Mouse (Mus musculus) stomach, postnatal 0 days (tissue): ENCODE measurements around the gene Dbil5. TPM values are rescaled to one million over a fixed set of nuclear protein-coding genes. Genes with fewer than 3 reads are reported as not detected.

ENCODE experiments used
- ATAC-seq: fragments of 200-750 bp; cut with Nextera tagmentation; 2 replicates; pipeline ENCODE4 v1.8.0; 2017; ENCODE audit not compliant: low FRiP score, low TSS enrichment
- DNase-seq: peaks from one replicate; pipeline ENCODE4 v3.0.0-alpha.2; 2016; ENCODE audit warnings: low spot score
- H3K27ac ChIP-seq: fragments of 300-500 bp; sonication (generic); replicated peaks from 2 replicates; pipeline ENCODE4 v1.5.1; 2014; ENCODE audit warnings: mild to moderate bottlenecking, control low read depth
- H3K27me3 ChIP-seq: fragments of 300-500 bp; sonication (generic); 2 replicates; pipeline ENCODE4 v1.6.1; 2014; ENCODE audit warnings: low read length; ENCODE audit not compliant: control insufficient read depth, insufficient read depth
- H3K36me3 ChIP-seq: fragments of 300-500 bp; sonication (generic); 2 replicates; pipeline ENCODE4 v1.6.1; 2014; ENCODE audit warnings: low read length, mixed read lengths; ENCODE audit not compliant: control insufficient read depth, insufficient read depth
- H3K4me1 ChIP-seq: fragments of 300-500 bp; sonication (generic); replicated peaks from 2 replicates; pipeline ENCODE4 v1.6.1; 2014; ENCODE audit warnings: antibody characterized with exemption; ENCODE audit not compliant: control insufficient read depth, insufficient read depth
- H3K4me2 ChIP-seq: fragments of 300-500 bp; sonication (generic); replicated peaks from 2 replicates; pipeline ENCODE4 v1.6.1; 2014; ENCODE audit warnings: low read depth, mild to moderate bottlenecking, control low read depth, moderate library complexity
- H3K4me3 ChIP-seq: fragments of 300-500 bp; sonication (generic); 2 replicates; pipeline ENCODE4 v1.5.1; 2014; ENCODE audit warnings: low read depth, low read length, control low read depth
- H3K9ac ChIP-seq: fragments of 300-500 bp; sonication (generic); 2 replicates; pipeline ENCODE4 v1.6.1; 2014; ENCODE audit warnings: mild to moderate bottlenecking, low read length, control low read depth, mixed read lengths
- H3K9me3 ChIP-seq: fragments of 300-500 bp; sonication (generic); 2 replicates; pipeline ENCODE4 v1.6.1; 2016; ENCODE audit warnings: low read length; ENCODE audit not compliant: control insufficient read depth
- CTCF ChIP-seq: IDR thresholded peaks from 2 replicates; pipeline ENCODE4 v1.5.1; 2016; ENCODE audit warnings: antibody characterized with exemption, low read depth, mild to moderate bottlenecking, moderate library complexity
- EP300 ChIP-seq: optimal IDR thresholded peaks from 2 replicates; pipeline ENCODE3; 2016; ENCODE audit warnings: antibody characterized with exemption
- WGBS: fragments of 180-500 bp; shearing (Covaris S2); extraction: QIAGEN DNeasy Blood & Tissue Kit; methylation state at CpG from one replicate; pipeline ENCODE4 v1.1.7; 2014; 5-methylcytosine and 5-hydroxymethylcytosine counted together
- polyA plus RNA-seq: library from polyadenylated mRNA; unstranded; fragments of >200 nt; fragmentation: Nextera tagmentation; extraction: Ambion mirVana; gene quantifications from 2 replicates; pipeline ENCODE4 v1.2.1, GENCODE M21; 2015

Dbil5 gene
- polyA plus RNA-seq, 1 experiment from 2014 or later, result 4.0 TPM

DNA sequence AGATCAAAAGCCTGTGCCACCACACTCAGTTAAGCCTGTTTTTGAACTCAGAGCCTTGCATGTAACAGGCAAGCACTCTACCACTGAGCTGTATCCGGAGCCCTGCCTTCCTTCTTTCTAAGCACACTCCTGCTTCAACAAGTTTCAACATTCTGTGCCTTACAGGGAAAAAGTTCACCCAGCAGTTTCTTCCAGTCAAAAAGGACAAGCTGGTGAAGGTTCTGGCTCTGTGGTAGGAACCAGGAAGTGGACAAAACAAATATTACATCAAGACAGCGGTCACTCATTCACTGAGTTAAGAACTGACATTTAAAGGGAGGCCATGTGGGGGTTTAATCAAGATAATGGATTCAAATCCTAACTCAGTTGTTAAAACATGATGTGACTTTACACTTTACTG, 2.4 kb upstream of the Dbil5 start:
- H3K4me3 ChIP-seq, result no peak overlapping the region
- H3K4me2 ChIP-seq, result no peak overlapping the region
- H3K27me3 ChIP-seq, result no peaks in the 10 kb centered on the region
- no peak overlapping the region for H3K9ac ChIP-seq
- peak overlapping the region; percentile 25; the same call in 1 of the 2 replicates for H3K27ac ChIP-seq
- ATAC-seq (no peak), DNase-seq (no peak)
- WGBS, result 50% methylated on average over 2 of the region's 2 CpGs
- no peaks in the 10 kb centered on the region; the same call in 1 of the 2 replicates for H3K4me1 ChIP-seq
- TF ChIP-seq EP300 (peak; percentile 54), CTCF (no peak)
- H3K36me3 ChIP-seq, result no peaks in the 10 kb centered on the region; the same call in 1 of the 2 replicates
- no peaks in the 10 kb centered on the region for H3K9me3 ChIP-seq

DNA sequence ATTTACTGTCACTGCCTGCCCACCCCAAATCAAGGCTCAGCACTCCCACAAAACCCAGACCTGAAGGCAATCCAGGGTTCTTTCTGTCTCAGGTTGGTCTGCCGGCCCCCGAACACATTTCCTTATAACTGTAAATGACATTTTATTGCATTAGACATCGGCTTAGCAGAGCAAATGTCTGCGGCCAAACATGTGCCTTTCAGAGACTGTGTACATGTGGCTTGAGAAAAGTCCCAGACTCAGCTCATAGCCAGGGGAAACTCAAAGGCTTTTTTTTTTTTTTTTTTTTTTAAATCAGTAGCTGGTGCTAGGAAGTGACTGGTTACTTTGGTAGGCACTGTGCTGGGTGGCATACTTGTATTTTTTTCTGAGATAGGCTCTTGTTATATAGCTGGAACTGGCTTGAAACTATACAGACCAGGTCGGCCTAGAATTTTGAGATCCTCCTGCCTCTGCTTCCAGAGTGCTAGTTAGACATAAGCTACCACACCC, 1.3 kb upstream of the Dbil5 start:
- Histone ChIP-seq H3K9me3 (no peaks in the 10 kb centered on the region), H3K36me3 (no peaks in the 10 kb centered on the region; the same call in 1 of the 2 replicates), H3K9ac (no peak overlapping the region), H3K4me1 (no peaks in the 10 kb centered on the region), H3K27me3 (no peaks in the 10 kb centered on the region), H3K27ac (peak overlapping the region; percentile 97), H3K4me3 (0 out of 2 replicates have a peak overlapping the region, but pooled peaks have one; percentile 80), H3K4me2 (peak overlapping the region; percentile 92)
- DNase-seq (no peak), ATAC-seq (no peak)
- TF ChIP-seq EP300 (no peak), CTCF (no peak)
- WGBS, result 82% methylated on average over 5 of the region's 5 CpGs

DNA sequence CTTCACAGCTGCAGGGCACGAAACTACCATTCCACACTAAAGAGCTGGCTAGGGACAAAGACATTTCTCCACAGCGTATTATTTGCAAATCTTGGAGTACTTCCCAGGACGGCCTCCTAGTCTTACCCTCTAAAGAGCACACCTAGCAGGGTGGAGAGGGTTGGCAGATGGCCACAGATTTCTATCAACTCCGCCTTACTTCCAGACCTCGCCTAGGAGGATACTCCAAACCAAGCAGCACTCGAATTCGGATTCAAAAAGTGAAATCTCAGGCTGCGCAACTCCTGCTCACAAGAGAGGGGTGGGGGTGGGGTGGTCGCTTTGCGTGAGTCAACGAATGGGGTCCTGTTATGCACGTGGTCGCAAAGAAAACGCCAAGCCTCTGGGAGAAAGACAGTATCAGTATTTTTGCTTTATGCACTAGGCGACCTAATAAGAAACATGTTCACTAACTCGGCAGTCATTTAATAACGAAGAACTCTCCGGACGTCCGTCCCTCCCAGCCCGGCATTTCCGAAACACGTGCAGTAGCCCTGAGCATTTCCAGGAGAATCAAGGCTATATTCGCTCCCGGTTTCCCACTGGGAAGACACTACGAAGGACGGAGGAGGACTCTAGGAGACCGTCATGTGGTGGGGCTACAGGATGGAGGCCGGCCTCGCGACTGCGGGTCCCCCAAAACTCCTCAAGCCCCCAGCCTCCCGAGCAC, 573 bp upstream of the Dbil5 start:
- under 1% methylated on average over 33 of the region's 33 CpGs for WGBS
- H3K9ac ChIP-seq, result peak overlapping the region; percentile 90
- H3K36me3 ChIP-seq, result peaks cover 2% of the 10 kb centered on the region
- no peaks in the 10 kb centered on the region for H3K4me1 ChIP-seq
- DNase-seq (peak; percentile 76), ATAC-seq (peak; percentile 62)
- peak overlapping the region; percentile 97 for H3K27ac ChIP-seq
- peak overlapping the region; percentile 92 for H3K4me2 ChIP-seq
- no peaks in the 10 kb centered on the region for H3K9me3 ChIP-seq
- peak overlapping the region; percentile 80 for H3K4me3 ChIP-seq
- TF ChIP-seq CTCF, result no peak
- TF ChIP-seq EP300, result no peak
- no peaks in the 10 kb centered on the region for H3K27me3 ChIP-seq

DNA sequence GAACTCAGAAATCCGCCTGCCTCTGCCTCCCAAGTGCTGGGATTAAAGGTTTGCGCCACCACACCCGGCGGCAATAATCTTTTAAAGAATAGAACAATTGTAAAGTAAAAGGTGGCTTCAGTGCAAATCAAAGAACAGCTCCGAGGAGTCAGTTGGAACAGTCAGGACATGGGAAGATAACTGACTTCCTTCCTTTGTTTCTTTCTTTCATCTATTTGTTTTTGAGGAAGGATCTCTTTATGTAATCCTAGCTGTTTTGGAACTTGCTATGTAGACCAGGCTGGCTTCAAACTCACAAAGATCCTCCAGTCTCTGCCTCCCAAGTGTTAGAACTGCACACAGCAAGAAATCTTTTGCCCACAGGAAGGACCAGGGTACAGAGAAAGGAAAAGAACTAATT, 7.2 kb downstream of the Dbil5 start:
- H3K4me1 ChIP-seq, result no peaks in the 10 kb centered on the region
- H3K4me3 ChIP-seq, result no peak overlapping the region
- TF ChIP-seq CTCF (no peak), EP300 (no peak)
- no peaks in the 10 kb centered on the region for H3K27me3 ChIP-seq
- H3K36me3 ChIP-seq, result peaks cover 11% of the 10 kb centered on the region
- DNase-seq, result no peak
- 92% methylated on average over 5 of the region's 5 CpGs for WGBS
- no peak overlapping the region for H3K4me2 ChIP-seq
- H3K27ac ChIP-seq, result no peak overlapping the region
- ATAC-seq, result no peak
- no peak overlapping the region for H3K9ac ChIP-seq
- no peaks in the 10 kb centered on the region for H3K9me3 ChIP-seq

DNA sequence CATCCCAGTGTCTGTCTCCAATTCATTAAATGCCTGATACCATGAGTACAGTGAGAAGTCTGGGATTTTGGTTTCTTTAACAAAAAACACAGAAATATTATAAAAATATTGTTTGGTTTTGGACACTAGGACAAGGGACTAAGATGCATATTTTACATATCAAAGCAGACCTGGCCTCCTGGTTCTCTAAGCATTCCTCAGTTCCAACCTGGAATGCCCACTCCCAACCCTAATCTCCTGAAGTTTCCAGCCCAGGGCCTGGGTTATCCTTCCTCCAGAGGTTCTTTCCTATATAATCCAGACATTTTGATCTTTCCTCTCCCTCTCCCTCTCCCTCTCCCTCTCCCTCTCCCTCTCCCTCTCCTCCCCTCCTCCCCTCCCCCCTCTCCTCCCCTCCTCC, 7.6 kb downstream of the Dbil5 start:
- no peaks in the 10 kb centered on the region for H3K27me3 ChIP-seq
- no peak for DNase-seq
- ATAC-seq, result no peak
- H3K4me1 ChIP-seq, result no peaks in the 10 kb centered on the region
- H3K27ac ChIP-seq, result no peak overlapping the region
- no peaks in the 10 kb centered on the region for H3K9me3 ChIP-seq
- H3K4me3 ChIP-seq, result no peak overlapping the region
- no peak overlapping the region for H3K4me2 ChIP-seq
- H3K9ac ChIP-seq, result no peak overlapping the region
- TF ChIP-seq CTCF (no peak), EP300 (no peak)
- H3K36me3 ChIP-seq, result peaks cover 11% of the 10 kb centered on the region

DNA sequence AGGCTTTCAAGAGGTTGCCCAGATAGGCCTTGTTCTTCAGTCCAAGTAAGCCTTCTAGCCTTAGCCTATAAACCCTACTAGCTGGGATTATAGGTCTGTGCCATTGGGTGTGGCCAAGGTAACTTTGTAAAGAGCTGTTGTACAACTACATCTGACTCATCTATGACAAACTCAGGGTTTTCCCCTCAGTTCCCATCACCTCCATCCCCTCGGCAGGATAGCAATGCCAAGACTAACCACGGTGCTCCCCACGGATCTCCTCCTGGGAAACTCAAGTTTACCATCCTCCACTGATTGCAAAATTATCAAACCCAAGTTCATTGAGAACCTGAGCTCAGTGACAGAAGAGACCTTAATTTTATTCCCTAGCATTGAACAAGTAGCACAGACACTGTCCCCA, 18.7 kb downstream of the Dbil5 start:
- H3K27me3 ChIP-seq, result no peaks in the 10 kb centered on the region
- H3K36me3 ChIP-seq, result peaks cover 13% of the 10 kb centered on the region
- no peak overlapping the region for H3K27ac ChIP-seq
- no peak for DNase-seq
- WGBS, result 89% methylated on average over 3 of the region's 3 CpGs
- H3K4me2 ChIP-seq, result no peak overlapping the region
- no peak for TF ChIP-seq CTCF
- no peak for TF ChIP-seq EP300
- H3K4me3 ChIP-seq, result no peak overlapping the region
- ATAC-seq, result no peak; the same call in 1 of the 2 replicates
- H3K9ac ChIP-seq, result no peak overlapping the region
- H3K4me1 ChIP-seq, result no peaks in the 10 kb centered on the region
- H3K9me3 ChIP-seq, result no peaks in the 10 kb centered on the region
